Mouse (Mus musculus) ES-E14 (cell line): ENCODE measurements around the gene Polr2h.

Experiments
- CHD2 ChIP-seq: IDR thresholded peaks from 2 replicates; pipeline ENCODE4 v1.6.1; 2014; ENCODE audit warnings: mild to moderate bottlenecking, low read depth, low read length, inconsistent platforms
- HCFC1 ChIP-seq: IDR thresholded peaks from 2 replicates; pipeline ENCODE4 v1.6.1; 2012; ENCODE audit warnings: low read length, inconsistent platforms, borderline replicate concordance; ENCODE audit not compliant: insufficient read depth
- ZC3H11A ChIP-seq: IDR thresholded peaks from 2 replicates; pipeline ENCODE4 v1.6.1; 2012; ENCODE audit warnings: low read depth, mild to moderate bottlenecking, inconsistent platforms, low read length, borderline replicate concordance
- ZNF384 ChIP-seq: IDR thresholded peaks from 2 replicates; pipeline ENCODE4 v1.6.1; 2012; ENCODE audit warnings: low read depth, low read length, inconsistent platforms

GRCm38 (mm10) chr16:20677974-20678675 is 39.3 kb upstream of the Polr2h start:
- no peak for TF ChIP-seq ZNF384
- TF ChIP-seq HCFC1: no peak
- TF ChIP-seq ZC3H11A: no peak
- no peak for TF ChIP-seq CHD2
